Mouse (Mus musculus) c-Kit-positive CD71-negative TER-119-negative erythroid progenitor cells, embryonic 14.5 days (primary cell): Measurements from ENCODE around the gene Mybpc3.

ENCODE experiments used
- DNase-seq: peaks from one replicate; pipeline ENCODE4 v3.0.0-alpha.2; 2013; ENCODE audit warnings: low read depth

Gene Mybpc3

GRCm38 (mm10) chr2:91121011-91121410 is 3.1 kb downstream of the Mybpc3 start:
- DNase-seq, result no peak

- no peak for DNase-seq
Observed at GRCm38 (mm10) chr2:91121497-91121896, 3.6 kb downstream of the Mybpc3 start.

- no peak for DNase-seq
Observed at GRCm38 (mm10) chr2:91123521-91123920, 5.6 kb downstream of the Mybpc3 start.

GRCm38 (mm10) chr2:91125101-91125500 is 7.2 kb downstream of the Mybpc3 start:
- DNase-seq, result no peak

GRCm38 (mm10) chr2:91128761-91129160 is 10.8 kb downstream of the Mybpc3 start:
- DNase-seq, result no peak

GRCm38 (mm10) chr2:91130126-91130525 is 12.2 kb downstream of the Mybpc3 start:
- no peak for DNase-seq

GRCm38 (mm10) chr2:91131251-91131650 is 13.3 kb downstream of the Mybpc3 start:
- no peak for DNase-seq

- DNase-seq, result no peak
Observed at GRCm38 (mm10) chr2:91132035-91132434, 14.1 kb downstream of the Mybpc3 start.

GRCm38 (mm10) chr2:91136513-91137412 is 18.8 kb downstream of the Mybpc3 start:
- no peak for DNase-seq

- DNase-seq, result no peak
Observed at GRCm38 (mm10) chr2:91137481-91137880, 19.5 kb downstream of the Mybpc3 start.

- DNase-seq, result no peak
Observed at GRCm38 (mm10) chr2:91139311-91139710, 21.4 kb downstream of the Mybpc3 start.

GRCm38 (mm10) chr2:91139764-91140163 is 21.8 kb downstream of the Mybpc3 start:
- no peak for DNase-seq

GRCm38 (mm10) chr2:91142920-91143319 is 25.0 kb downstream of the Mybpc3 start:
- DNase-seq, result no peak

- DNase-seq, result no peak
Observed at GRCm38 (mm10) chr2:91143401-91143800, 25.5 kb downstream of the Mybpc3 start.

- no peak for DNase-seq
Observed at GRCm38 (mm10) chr2:91148101-91148500, 30.2 kb downstream of the Mybpc3 start.

GRCm38 (mm10) chr2:91151331-91151730 is 33.4 kb downstream of the Mybpc3 start:
- DNase-seq, result no peak

GRCm38 (mm10) chr2:91152885-91153377 is 35.0 kb downstream of the Mybpc3 start:
- DNase-seq, result no peak

GRCm38 (mm10) chr2:91154091-91154490 is 36.1 kb downstream of the Mybpc3 start:
- no peak for DNase-seq

- DNase-seq, result no peak
Observed at GRCm38 (mm10) chr2:91157002-91157752, 39.2 kb downstream of the Mybpc3 start.

GRCm38 (mm10) chr2:91160591-91160990 is 42.6 kb downstream of the Mybpc3 start:
- no peak for DNase-seq

- DNase-seq, result no peak
Observed at GRCm38 (mm10) chr2:91162952-91163351, 45.0 kb downstream of the Mybpc3 start.

- no peak for DNase-seq
Observed at GRCm38 (mm10) chr2:91163532-91163931, 45.6 kb downstream of the Mybpc3 start.

GRCm38 (mm10) chr2:91164991-91165390 is 47.0 kb downstream of the Mybpc3 start:
- DNase-seq, result no peak
